Mouse (Mus musculus) ES-Bruce4 (cell line): Measurements from ENCODE around the gene Scamp5.

ENCODE experiments used
- CTCF ChIP-seq: IDR thresholded peaks from one replicate; pipeline ENCODE4 v1.8.1; 2011; ENCODE audit warnings: low read depth, low read length
- EP300 ChIP-seq: IDR thresholded peaks from 2 replicates; pipeline ENCODE4 v1.6.1; 2011; ENCODE audit warnings: low read depth, low read length; ENCODE audit not compliant: insufficient read depth
- POLR2A ChIP-seq: IDR thresholded peaks from one replicate; pipeline ENCODE4 v1.8.1; 2011; ENCODE audit warnings: low read length; ENCODE audit not compliant: insufficient read depth

DNA sequence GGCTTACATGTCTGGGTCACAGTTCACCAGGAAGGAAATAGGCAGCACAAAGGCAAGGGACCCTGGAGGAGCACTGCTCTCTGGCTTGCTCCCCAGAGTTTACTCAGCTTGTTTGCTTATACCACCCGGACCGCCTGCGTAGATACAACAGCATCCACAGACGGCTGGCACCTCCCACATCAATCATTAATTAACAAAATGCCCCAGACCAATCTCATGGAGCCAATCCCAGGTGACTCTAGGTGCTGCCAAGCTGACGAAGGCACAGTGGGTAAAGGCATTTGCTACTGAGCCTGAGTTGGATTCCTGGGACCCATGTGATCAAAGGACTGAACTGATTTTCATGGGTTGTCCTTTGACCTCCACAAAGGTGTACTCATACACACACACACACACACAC is 29.4 kb upstream of the Scamp5 start:
- TF ChIP-seq POLR2A (no peak), CTCF (no peak), EP300 (no peak)
